Mouse (Mus musculus) 3134 (cell line): ENCODE measurements around the gene Plcb4.

Experiments
- DNase-seq: peaks from one replicate; pipeline ENCODE4 v3.0.0-alpha.2; 2011; ENCODE audit warnings: low spot score; ENCODE audit not compliant: insufficient read length; ENCODE audit errors: extremely low read depth

The Plcb4 gene

DNA sequence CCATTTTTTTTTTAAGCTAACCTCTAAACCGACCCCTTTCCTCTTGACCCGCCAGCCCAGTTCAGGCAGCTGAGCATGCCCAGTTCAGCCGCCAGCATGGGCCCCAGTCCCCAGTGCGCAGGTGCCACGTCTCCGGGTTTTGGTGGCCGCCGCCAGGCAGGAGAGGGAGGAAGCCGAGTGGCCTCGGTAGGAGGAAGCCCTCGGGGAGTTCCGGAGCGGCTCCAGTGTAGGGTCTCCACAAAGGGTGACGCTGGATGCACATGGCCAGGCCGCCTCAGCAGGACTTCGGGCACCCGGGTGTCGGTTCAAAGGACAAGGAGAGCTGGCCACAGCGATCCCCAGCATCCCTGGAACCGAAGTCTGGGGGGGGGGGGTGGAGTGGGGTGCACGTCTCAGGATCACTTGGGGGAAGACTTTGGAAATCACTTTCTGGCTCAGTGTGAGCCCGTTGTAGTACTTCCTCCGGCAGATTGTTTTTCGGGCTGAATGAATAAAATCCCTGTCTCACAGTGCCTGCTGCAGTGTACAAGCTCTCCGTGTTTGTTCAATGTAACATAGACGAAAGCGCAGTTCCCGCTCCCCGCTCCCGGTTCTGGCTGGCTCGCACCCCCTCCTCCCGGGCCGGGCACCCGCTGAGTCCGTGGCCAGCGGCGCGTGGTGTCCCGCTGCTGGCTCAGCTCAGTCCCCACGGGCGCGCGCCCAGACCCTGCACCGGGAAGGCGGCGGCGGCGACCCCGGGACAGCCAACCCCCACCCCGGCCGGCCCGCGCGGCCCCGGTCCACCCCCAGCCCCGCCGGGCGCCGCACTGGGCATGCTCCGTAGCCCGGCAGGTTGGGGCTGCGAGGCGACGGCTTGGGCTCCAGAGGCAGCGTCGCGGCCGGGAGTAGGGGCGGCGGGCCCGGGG is at the start of gene Plcb4:
Plcb4 (plus strand) TSS at position 526 of the 905 bp plus-strand sequence.
- DNase-seq: no peak

DNA sequence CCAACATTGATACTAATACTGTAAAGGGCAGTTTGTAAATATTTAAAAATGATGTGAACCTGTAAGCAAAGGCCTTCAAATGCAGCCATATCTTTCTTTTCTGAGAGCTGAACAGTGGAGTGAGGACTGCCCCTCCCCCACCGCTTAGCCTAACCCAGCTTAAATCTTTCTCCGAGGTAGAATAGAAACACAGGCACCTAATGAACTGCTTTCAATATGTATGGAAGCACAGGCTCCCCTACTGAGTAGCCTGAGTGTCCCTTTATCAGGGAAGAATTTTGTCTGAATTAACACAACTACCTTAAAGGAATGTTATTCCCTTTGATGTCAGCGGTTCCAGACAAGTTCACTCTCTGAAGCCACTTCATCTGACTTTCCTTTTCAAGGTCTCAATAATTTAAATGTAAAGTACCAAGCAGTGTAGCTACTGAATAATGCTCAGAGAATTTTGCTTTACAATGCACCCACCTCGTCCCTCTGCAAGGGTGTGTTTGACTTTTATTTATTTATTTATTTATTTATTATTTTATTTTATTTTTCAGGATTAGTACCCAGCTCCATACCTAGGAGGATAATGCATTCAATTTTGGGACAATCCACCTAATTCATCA is 44.1 kb upstream of the Plcb4 start:
- no peak for DNase-seq

GRCm38 (mm10) chr2:135616090-135616489 is 42.7 kb upstream of the Plcb4 start:
- peak; percentile 30 for DNase-seq

- DNase-seq: no peak
These were observed 40.3 kb upstream of the Plcb4 start for GRCm38 (mm10) chr2:135618551-135618950.

GRCm38 (mm10) chr2:135619956-135620355 is 38.9 kb upstream of the Plcb4 start:
- no peak for DNase-seq

- DNase-seq: no peak
These were observed 31.0 kb upstream of the Plcb4 start for GRCm38 (mm10) chr2:135627821-135628220.

DNA sequence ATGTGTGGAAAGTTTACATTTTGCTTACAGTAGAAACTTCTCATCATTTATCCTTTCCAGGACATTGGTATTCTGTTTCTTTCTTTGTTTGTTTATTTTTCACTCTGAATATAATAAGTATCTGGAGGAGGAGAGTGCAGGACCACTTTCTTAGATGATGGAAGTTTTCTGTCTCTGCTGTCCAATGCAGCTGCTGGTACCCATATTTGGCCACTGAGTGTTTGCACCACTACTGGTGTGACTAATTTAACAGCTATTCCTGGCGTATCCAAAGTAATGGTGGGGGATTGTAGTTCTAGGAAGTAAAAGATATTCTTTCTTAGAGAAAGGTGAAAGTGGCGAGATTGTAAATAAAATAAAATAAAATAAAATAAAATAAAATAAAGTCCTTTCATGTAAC is 21.6 kb upstream of the Plcb4 start:
- DNase-seq: no peak

- DNase-seq: no peak
These were observed 17.8 kb upstream of the Plcb4 start for GRCm38 (mm10) chr2:135641002-135641401.

DNA sequence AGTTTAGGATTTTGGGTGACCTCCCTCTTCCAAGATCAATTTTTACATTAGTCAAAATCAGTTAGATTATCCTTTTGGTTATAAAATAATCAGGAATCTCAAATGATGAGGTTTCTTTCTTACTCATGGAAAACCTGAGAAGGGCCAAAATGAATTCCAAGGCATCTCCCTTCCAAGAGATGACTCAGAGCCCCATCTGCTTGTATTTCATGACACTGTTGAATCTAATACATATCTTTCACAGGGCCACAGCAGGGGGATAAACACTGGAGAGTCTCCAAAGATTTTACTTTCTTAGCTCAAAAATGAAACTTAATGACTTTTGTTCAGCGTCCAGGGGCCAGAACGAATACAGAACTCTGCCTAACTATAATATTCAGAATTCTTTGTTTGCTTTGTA is 17.2 kb upstream of the Plcb4 start:
- no peak for DNase-seq

DNA sequence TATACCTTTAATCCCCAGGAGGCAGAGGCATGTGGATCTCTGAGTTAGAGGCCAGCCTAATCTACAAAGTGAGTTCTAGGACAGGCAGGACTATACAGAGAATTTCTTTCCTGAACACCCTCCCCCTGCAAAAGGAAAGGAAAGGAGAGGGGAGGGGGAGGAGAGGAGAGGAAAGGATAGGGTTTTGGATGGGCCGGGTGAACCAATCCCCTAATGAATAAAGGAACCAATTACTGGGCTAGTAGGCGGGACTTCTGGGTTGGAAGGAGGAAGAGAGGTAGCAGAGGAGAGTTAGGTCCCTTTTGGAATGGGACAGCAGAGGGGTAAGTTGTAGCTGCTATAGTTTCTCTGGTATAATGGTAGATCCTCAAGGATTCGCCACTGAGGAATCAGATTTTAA is 12.6 kb upstream of the Plcb4 start:
- peak; percentile 59 for DNase-seq

GRCm38 (mm10) chr2:135646654-135647053 is 12.2 kb upstream of the Plcb4 start:
- no peak for DNase-seq

DNA sequence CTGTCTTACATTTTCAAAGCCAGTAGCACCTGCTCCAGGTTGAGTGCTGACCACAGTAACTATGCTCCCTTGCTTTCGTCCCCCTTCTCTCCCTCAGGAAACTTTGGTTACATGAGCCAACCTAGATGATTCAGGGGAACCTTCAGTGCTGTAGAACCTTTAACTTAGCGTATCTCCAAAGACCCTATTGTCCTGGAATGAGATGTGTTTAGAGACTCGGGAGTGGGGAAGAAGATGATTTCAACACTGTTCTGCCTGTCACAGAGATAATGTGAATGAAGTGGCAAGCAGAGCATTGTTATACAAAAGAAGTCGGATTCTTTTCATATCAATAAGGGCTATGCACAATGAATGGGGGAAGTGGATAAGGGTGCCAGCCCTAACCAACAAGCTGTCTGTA is 10.8 kb upstream of the Plcb4 start:
- DNase-seq: no peak

DNA sequence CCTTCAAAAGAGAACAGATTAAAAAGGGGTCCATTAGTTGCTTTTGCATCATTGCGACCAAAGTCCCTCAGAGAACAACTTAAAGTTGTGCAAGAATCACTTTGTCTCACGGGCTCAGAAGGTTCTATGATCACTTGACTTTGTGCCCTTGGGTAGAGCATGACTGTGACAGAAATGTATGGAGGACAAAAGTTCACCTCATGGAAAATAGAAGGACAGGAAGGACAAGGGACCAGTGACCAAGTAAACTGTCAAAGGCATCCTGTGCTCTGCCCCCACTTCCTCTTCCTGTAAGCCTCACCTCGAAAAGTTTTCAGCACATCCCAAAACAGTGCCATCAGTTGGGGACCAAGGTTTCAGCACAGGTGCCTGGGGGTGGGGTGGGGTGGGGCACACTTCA is 7.9 kb upstream of the Plcb4 start:
- DNase-seq: no peak

- DNase-seq: no peak
These were observed 6.8 kb upstream of the Plcb4 start for GRCm38 (mm10) chr2:135652040-135652439.

DNA sequence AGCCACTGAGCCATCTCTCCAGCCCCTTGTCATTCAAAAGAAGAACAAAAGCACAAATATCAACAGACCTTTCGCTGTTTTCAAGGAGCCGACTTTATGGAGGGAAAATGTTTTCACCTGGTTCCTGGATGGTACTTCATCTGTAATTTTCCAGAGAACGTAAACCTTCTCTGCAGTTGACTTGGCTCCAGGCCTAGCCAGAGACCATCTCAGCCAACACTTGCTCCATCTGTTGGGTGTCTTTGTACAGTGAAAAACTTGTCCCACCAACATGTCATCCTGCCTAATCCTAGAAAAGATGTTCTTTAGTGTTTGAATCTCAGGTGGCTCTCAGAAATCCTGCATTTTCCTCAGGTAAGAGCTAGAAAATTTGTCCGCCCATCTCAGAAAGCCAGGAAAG is 6.4 kb upstream of the Plcb4 start:
- no peak for DNase-seq

DNA sequence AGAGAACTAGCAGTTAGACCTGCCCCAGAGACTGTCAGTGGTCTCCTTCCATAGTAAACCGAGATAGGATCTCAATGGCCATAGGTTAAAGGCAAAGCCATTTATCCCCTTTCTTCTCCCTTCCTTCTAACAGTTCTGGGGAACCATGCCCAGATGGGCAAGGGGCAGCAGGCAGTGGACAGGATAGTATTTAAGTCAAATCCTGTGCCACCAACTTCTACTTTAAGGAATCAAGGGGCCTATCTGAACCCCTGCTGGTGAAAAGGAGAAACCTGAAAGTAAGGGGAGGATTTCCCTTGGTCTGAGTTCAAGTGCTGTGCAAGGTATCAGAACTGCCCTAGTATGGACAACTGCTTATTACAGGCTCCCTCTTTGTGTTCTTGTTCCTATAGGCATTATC is 2.9 kb upstream of the Plcb4 start:
- no peak for DNase-seq

- DNase-seq: no peak
These were observed 2.2 kb upstream of the Plcb4 start for GRCm38 (mm10) chr2:135656586-135656985.

GRCm38 (mm10) chr2:135659391-135660180 is 775 bp downstream of the Plcb4 start:
- no peak for DNase-seq

GRCm38 (mm10) chr2:135660816-135661215 is 2.0 kb downstream of the Plcb4 start:
- DNase-seq: no peak

GRCm38 (mm10) chr2:135663785-135664184 is 5.0 kb downstream of the Plcb4 start:
- no peak for DNase-seq

DNA sequence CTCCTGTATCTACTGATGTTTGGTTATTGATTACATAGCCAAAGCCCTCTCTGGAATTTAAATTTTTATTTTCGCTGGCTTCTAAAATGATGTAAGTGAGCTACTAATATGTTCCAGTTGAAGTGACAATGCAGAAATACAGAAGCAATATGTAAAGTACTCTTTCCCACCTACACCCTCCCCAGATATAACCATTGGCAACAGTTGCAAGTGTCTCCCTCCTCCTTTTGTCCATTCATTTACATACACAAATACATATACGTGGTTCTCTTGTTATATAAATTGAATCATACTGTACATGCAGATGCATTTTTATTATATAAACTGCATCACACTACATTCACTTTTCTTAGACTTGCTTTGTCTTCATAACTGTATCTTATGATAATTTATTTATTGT is 8.7 kb downstream of the Plcb4 start:
- DNase-seq: no peak
